Mouse (Mus musculus): Measurements from ENCODE around the gene Ogfod3. TPM values are rescaled to one million over a fixed set of nuclear protein-coding genes. Genes with fewer than 3 reads are reported as not detected.

The Ogfod3 gene
- polyA plus RNA-seq, 1 experiment from 2014 or later = 17.9 TPM

- ATAC-seq (no peak), DNase-seq (peak; percentile 61)
- H3K4me3 ChIP-seq (ENCODE audit: low read depth, low read length) = no peak overlapping the region
- no peaks in the 10 kb centered on the region for H3K36me3 ChIP-seq (replicated peaks; ENCODE audit: insufficient read depth, low read length)
- H3K9me3 ChIP-seq (ENCODE audit: low read length) = no peaks in the 10 kb centered on the region
- TF ChIP-seq CTCF (IDR thresholded peaks at IDR 0.05; ENCODE audit: low read depth) (peak; percentile 78), EP300 (IDR thresholded peaks at IDR 0.05; ENCODE audit: low read depth) (peak; percentile 29; the same call in 1 of the 2 replicates)
- H3K4me2 ChIP-seq (ENCODE audit: low read depth, low read length) = no peak overlapping the region
- peaks cover 12% of the 10 kb centered on the region for H3K4me1 ChIP-seq (ENCODE audit: insufficient read depth)
- WGBS (ENCODE audit: insufficient replicate concordance) = 60% methylated on average over 11 of the region's 11 CpGs
- no peaks in the 10 kb centered on the region for H3K27me3 ChIP-seq (ENCODE audit: insufficient read depth, low read length)
- H3K27ac ChIP-seq (ENCODE audit: low read depth) = no peak overlapping the region
- no peak overlapping the region for H3K9ac ChIP-seq (replicated peaks)
These were observed 2.9 kb downstream of the Ogfod3 start for GRCm38 (mm10) chr11:121201436-121202198.

- WGBS (ENCODE audit: insufficient replicate concordance) = 81% methylated on average over 6 of the region's 6 CpGs
- ATAC-seq = no peak
- no peak for DNase-seq
- no peak overlapping the region for H3K4me3 ChIP-seq (ENCODE audit: low read depth, low read length)
- TF ChIP-seq EP300 (IDR thresholded peaks at IDR 0.05; ENCODE audit: low read depth) (no peak), CTCF (IDR thresholded peaks at IDR 0.05; ENCODE audit: low read depth) (no peak)
- no peaks in the 10 kb centered on the region for H3K9me3 ChIP-seq (ENCODE audit: low read length)
- no peak overlapping the region for H3K9ac ChIP-seq (replicated peaks)
- H3K4me1 ChIP-seq (ENCODE audit: insufficient read depth) = peaks cover 12% of the 10 kb centered on the region
- no peak overlapping the region for H3K27ac ChIP-seq (ENCODE audit: low read depth)
- H3K27me3 ChIP-seq (ENCODE audit: insufficient read depth, low read length) = no peaks in the 10 kb centered on the region
- no peak overlapping the region for H3K4me2 ChIP-seq (ENCODE audit: low read depth, low read length)
- no peaks in the 10 kb centered on the region for H3K36me3 ChIP-seq (replicated peaks; ENCODE audit: insufficient read depth, low read length)
These were observed 3.7 kb downstream of the Ogfod3 start for GRCm38 (mm10) chr11:121200781-121201180.

GRCm38 (mm10) chr11:121199851-121200250 is 4.7 kb downstream of the Ogfod3 start:
- Histone ChIP-seq H3K27ac (ENCODE audit: low read depth) (no peak overlapping the region), H3K27me3 (ENCODE audit: insufficient read depth, low read length) (no peaks in the 10 kb centered on the region), H3K4me2 (ENCODE audit: low read depth, low read length) (no peak overlapping the region), H3K4me1 (ENCODE audit: insufficient read depth) (peaks cover 7% of the 10 kb centered on the region), H3K9ac (replicated peaks) (no peak overlapping the region), H3K9me3 (ENCODE audit: low read length) (no peaks in the 10 kb centered on the region), H3K36me3 (replicated peaks; ENCODE audit: insufficient read depth, low read length) (no peaks in the 10 kb centered on the region), H3K4me3 (ENCODE audit: low read depth, low read length) (no peak overlapping the region)
- TF ChIP-seq EP300 (IDR thresholded peaks at IDR 0.05; ENCODE audit: low read depth) = no peak
- TF ChIP-seq CTCF (IDR thresholded peaks at IDR 0.05; ENCODE audit: low read depth) = no peak
- no peak for DNase-seq
- 68% methylated on average over 4 of the region's 4 CpGs for WGBS (ENCODE audit: insufficient replicate concordance)
- no peak for ATAC-seq

GRCm38 (mm10) chr11:121198622-121199021 is 5.9 kb downstream of the Ogfod3 start:
- WGBS (ENCODE audit: insufficient replicate concordance) = 50% methylated on average over 2 of the region's 2 CpGs
- DNase-seq = no peak
- Histone ChIP-seq H3K4me1 (ENCODE audit: insufficient read depth) (no peaks in the 10 kb centered on the region), H3K36me3 (replicated peaks; ENCODE audit: insufficient read depth, low read length) (no peaks in the 10 kb centered on the region), H3K27ac (ENCODE audit: low read depth) (no peak overlapping the region), H3K27me3 (ENCODE audit: insufficient read depth, low read length) (no peaks in the 10 kb centered on the region), H3K9me3 (ENCODE audit: low read length) (no peaks in the 10 kb centered on the region), H3K9ac (replicated peaks) (no peak overlapping the region), H3K4me3 (ENCODE audit: low read depth, low read length) (no peak overlapping the region), H3K4me2 (ENCODE audit: low read depth, low read length) (no peak overlapping the region)
- TF ChIP-seq CTCF (IDR thresholded peaks at IDR 0.05; ENCODE audit: low read depth) = no peak
- no peak for TF ChIP-seq EP300 (IDR thresholded peaks at IDR 0.05; ENCODE audit: low read depth)
- ATAC-seq = no peak

GRCm38 (mm10) chr11:121193415-121193814 is 11.1 kb downstream of the Ogfod3 start:
- Histone ChIP-seq H3K4me3 (ENCODE audit: low read depth, low read length) (no peak overlapping the region), H3K36me3 (replicated peaks; ENCODE audit: insufficient read depth, low read length) (no peaks in the 10 kb centered on the region; the same call in 1 of the 2 replicates), H3K9ac (replicated peaks) (no peak overlapping the region), H3K4me2 (ENCODE audit: low read depth, low read length) (no peak overlapping the region), H3K27ac (ENCODE audit: low read depth) (no peak overlapping the region), H3K4me1 (ENCODE audit: insufficient read depth) (no peaks in the 10 kb centered on the region), H3K9me3 (ENCODE audit: low read length) (no peaks in the 10 kb centered on the region), H3K27me3 (ENCODE audit: insufficient read depth, low read length) (no peaks in the 10 kb centered on the region)
- ATAC-seq = no peak
- TF ChIP-seq CTCF (IDR thresholded peaks at IDR 0.05; ENCODE audit: low read depth) (no peak), EP300 (IDR thresholded peaks at IDR 0.05; ENCODE audit: low read depth) (no peak)
- WGBS (ENCODE audit: insufficient replicate concordance) = 89% methylated on average over 3 of the region's 3 CpGs
- DNase-seq = no peak

- no peaks in the 10 kb centered on the region for H3K9me3 ChIP-seq (ENCODE audit: low read length)
- no peak overlapping the region for H3K4me3 ChIP-seq (ENCODE audit: low read depth, low read length)
- no peak for ATAC-seq
- no peak for DNase-seq
- H3K4me1 ChIP-seq (ENCODE audit: insufficient read depth) = no peaks in the 10 kb centered on the region
- no peaks in the 10 kb centered on the region for H3K27me3 ChIP-seq (ENCODE audit: insufficient read depth, low read length)
- no peaks in the 10 kb centered on the region; the same call in 1 of the 2 replicates for H3K36me3 ChIP-seq (replicated peaks; ENCODE audit: insufficient read depth, low read length)
- H3K9ac ChIP-seq (replicated peaks) = no peak overlapping the region
- WGBS (ENCODE audit: insufficient replicate concordance) = 49% methylated on average over 2 of the region's 2 CpGs
- no peak overlapping the region for H3K4me2 ChIP-seq (ENCODE audit: low read depth, low read length)
- H3K27ac ChIP-seq (ENCODE audit: low read depth) = no peak overlapping the region
- no peak for TF ChIP-seq EP300 (IDR thresholded peaks at IDR 0.05; ENCODE audit: low read depth)
- TF ChIP-seq CTCF (IDR thresholded peaks at IDR 0.05; ENCODE audit: low read depth) = no peak
These were observed 11.8 kb downstream of the Ogfod3 start for GRCm38 (mm10) chr11:121192742-121193141.

All from liver, postnatal 0 days (tissue).